Mouse (Mus musculus): Measurements from ENCODE around the gene Mlkl. TPM values are rescaled to one million over a fixed set of nuclear protein-coding genes. Genes with fewer than 3 reads are reported as not detected.
"Not testable (repeated sequence)": the region's sequence is repeated elsewhere in the genome, so short reads cannot be mapped to it uniquely, and the experiment has no call there.

The Mlkl gene
- polyA plus RNA-seq, 1 experiment = 1.1 TPM

- no peak overlapping the region for H3K27ac ChIP-seq (ENCODE audit: insufficient read depth, low read length)
- TF ChIP-seq POLR2A (IDR thresholded peaks at IDR 0.05; ENCODE audit: low read depth, low read length) (no peak), CTCF (IDR thresholded peaks at IDR 0.05; ENCODE audit: extremely low read depth, insufficient read depth, insufficient read length, insufficient replicate concordance) (no peak)
- DNase-seq (ENCODE audit: low read depth in 1 of 2, low spot score in 2 of 2) = no peak
- H3K36me3 ChIP-seq (ENCODE audit: control insufficient read depth, insufficient read depth, low read length) = no peaks in the 10 kb centered on the region
- H3K4me1 ChIP-seq (ENCODE audit: control insufficient read depth, insufficient read depth, insufficient read length) = no peaks in the 10 kb centered on the region
- 73% methylated on average over 6 of the region's 6 CpGs for whole genome bisulfite sequencing
- no peak overlapping the region for H3K4me3 ChIP-seq (ENCODE audit: extremely low read depth, insufficient read depth, insufficient read length)
- H3K27me3 ChIP-seq (ENCODE audit: control insufficient read depth, insufficient read depth, low read length) = no peaks in the 10 kb centered on the region
These were observed 12.7 kb downstream of the Mlkl start for GRCm38 (mm10) chr8:111325222-111325790.

DNA sequence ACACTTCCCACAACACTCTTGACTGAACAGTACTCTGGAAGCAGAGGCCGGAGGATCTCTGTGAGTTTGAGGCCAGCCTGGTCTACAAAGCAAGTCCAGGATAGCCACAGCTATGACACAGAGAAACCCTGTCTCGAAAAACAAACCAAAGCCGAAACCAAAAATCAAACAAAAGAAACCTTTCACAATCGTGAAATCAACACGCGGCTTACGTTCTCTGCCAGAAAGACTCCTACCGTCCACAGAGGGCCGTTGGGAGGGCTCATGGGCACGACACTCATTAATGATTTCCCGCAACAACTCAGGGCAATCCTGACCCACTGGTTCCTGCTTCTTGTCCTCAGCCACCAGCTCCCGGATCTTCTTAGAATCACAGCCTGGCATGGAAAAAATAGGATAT, 23.2 kb downstream of the Mlkl start:
- no peak overlapping the region for H3K4me3 ChIP-seq (ENCODE audit: extremely low read depth, insufficient read depth, insufficient read length)
- H3K27ac ChIP-seq (ENCODE audit: insufficient read depth, low read length) = no peak overlapping the region
- TF ChIP-seq POLR2A (IDR thresholded peaks at IDR 0.05; ENCODE audit: low read depth, low read length) = no peak
- TF ChIP-seq CTCF (IDR thresholded peaks at IDR 0.05; ENCODE audit: extremely low read depth, insufficient read depth, insufficient read length, insufficient replicate concordance) = no peak
- H3K27me3 ChIP-seq (ENCODE audit: control insufficient read depth, insufficient read depth, low read length) = no peaks in the 10 kb centered on the region
- no peak for DNase-seq (ENCODE audit: low read depth in 1 of 2, low spot score in 2 of 2)
- no peaks in the 10 kb centered on the region; the same call in 1 of the 2 replicates for H3K36me3 ChIP-seq (ENCODE audit: control insufficient read depth, insufficient read depth, low read length)
- H3K4me1 ChIP-seq (ENCODE audit: control insufficient read depth, insufficient read depth, insufficient read length) = no peaks in the 10 kb centered on the region
- 93% methylated on average over 12 of the region's 12 CpGs for WGBS

DNA sequence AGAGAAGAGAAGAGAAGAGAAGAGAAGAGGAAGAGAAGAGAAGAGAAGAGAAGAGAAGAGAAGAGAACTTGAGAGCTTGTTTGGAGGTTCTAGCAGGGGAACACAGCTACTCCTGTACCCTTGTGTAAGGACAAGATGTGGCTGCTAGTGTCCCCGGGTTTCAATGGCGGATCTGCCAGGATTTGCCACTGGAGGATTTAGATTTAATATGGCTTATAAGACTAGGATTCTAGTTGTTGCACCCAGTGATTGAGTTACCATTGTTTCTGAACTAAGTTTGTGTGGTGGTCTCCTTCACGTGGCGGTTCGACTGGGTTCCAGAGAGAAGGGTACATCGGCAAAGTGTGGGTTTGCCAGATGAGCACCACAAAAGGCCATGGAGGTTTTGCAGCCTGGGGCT, 24.0 kb downstream of the Mlkl start:
- not testable (repeated sequence) for H3K27me3 ChIP-seq (ENCODE audit: control insufficient read depth, insufficient read depth, low read length); DNase-seq (ENCODE audit: low read depth in 1 of 2, low spot score in 2 of 2); H3K27ac ChIP-seq (ENCODE audit: insufficient read depth, low read length); H3K4me3 ChIP-seq (ENCODE audit: extremely low read depth, insufficient read depth, insufficient read length); H3K36me3 ChIP-seq (ENCODE audit: control insufficient read depth, insufficient read depth, low read length); H3K4me1 ChIP-seq (ENCODE audit: control insufficient read depth, insufficient read depth, insufficient read length)
- WGBS = 95% methylated on average over 6 of the region's 6 CpGs

GRCm38 (mm10) chr8:111312758-111313162, 25.2 kb downstream of the Mlkl start:
- Histone ChIP-seq H3K36me3 (ENCODE audit: control insufficient read depth, insufficient read depth, low read length) (no peaks in the 10 kb centered on the region; the same call in 1 of the 2 replicates), H3K27me3 (ENCODE audit: control insufficient read depth, insufficient read depth, low read length) (no peaks in the 10 kb centered on the region), H3K4me1 (ENCODE audit: control insufficient read depth, insufficient read depth, insufficient read length) (no peaks in the 10 kb centered on the region), H3K4me3 (ENCODE audit: extremely low read depth, insufficient read depth, insufficient read length) (no peak overlapping the region), H3K27ac (ENCODE audit: insufficient read depth, low read length) (no peak overlapping the region)
- no peak for DNase-seq (ENCODE audit: low read depth in 1 of 2, low spot score in 2 of 2)
- 66% methylated on average over 3 of the region's 3 CpGs for WGBS
- no peak for TF ChIP-seq POLR2A (IDR thresholded peaks at IDR 0.05; ENCODE audit: low read depth, low read length)
- TF ChIP-seq CTCF (IDR thresholded peaks at IDR 0.05; ENCODE audit: extremely low read depth, insufficient read depth, insufficient read length, insufficient replicate concordance) = no peak

- not testable (repeated sequence) for H3K4me3 ChIP-seq (ENCODE audit: extremely low read depth, insufficient read depth, insufficient read length); DNase-seq (ENCODE audit: low read depth in 1 of 2, low spot score in 2 of 2); H3K27me3 ChIP-seq (ENCODE audit: control insufficient read depth, insufficient read depth, low read length); H3K4me1 ChIP-seq (ENCODE audit: control insufficient read depth, insufficient read depth, insufficient read length); H3K36me3 ChIP-seq (ENCODE audit: control insufficient read depth, insufficient read depth, low read length); H3K27ac ChIP-seq (ENCODE audit: insufficient read depth, low read length)
- 91% methylated on average over 15 of the region's 15 CpGs for WGBS
These were observed 28.0 kb downstream of the Mlkl start for GRCm38 (mm10) chr8:111310006-111310405.

- DNase-seq (ENCODE audit: low read depth in 1 of 2, low spot score in 2 of 2) = no peak
- no peaks in the 10 kb centered on the region for H3K36me3 ChIP-seq (ENCODE audit: control insufficient read depth, insufficient read depth, low read length)
- 67% methylated on average over 5 of the region's 5 CpGs for WGBS
- TF ChIP-seq CTCF (IDR thresholded peaks at IDR 0.05; ENCODE audit: extremely low read depth, insufficient read depth, insufficient read length, insufficient replicate concordance) (no peak), POLR2A (IDR thresholded peaks at IDR 0.05; ENCODE audit: low read depth, low read length) (no peak)
- no peak overlapping the region for H3K4me3 ChIP-seq (ENCODE audit: extremely low read depth, insufficient read depth, insufficient read length)
- no peaks in the 10 kb centered on the region for H3K27me3 ChIP-seq (ENCODE audit: control insufficient read depth, insufficient read depth, low read length)
- H3K27ac ChIP-seq (ENCODE audit: insufficient read depth, low read length) = no peak overlapping the region
- H3K4me1 ChIP-seq (ENCODE audit: control insufficient read depth, insufficient read depth, insufficient read length) = no peaks in the 10 kb centered on the region
These were observed 32.8 kb downstream of the Mlkl start for GRCm38 (mm10) chr8:111305031-111305730.

DNA sequence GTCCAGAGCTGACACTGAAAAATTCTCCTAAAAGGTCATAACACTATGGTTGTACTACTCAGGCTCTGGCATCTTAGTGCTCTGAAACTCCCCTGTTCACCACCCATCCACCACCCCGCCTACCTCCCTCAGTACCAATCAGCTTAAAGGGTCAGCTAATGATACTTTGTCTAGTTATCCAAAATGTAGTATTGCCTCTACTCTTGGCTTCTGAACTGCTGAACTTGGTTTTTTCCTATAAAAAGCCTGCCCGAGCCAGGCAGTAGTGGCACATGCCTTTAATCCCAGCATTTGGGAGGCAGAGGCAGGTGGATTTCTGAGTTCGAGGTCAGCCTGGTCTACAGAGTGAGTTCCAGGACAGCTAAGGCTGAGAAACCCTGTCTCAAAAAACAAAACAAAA, 33.6 kb downstream of the Mlkl start:
- no peaks in the 10 kb centered on the region for H3K4me1 ChIP-seq (ENCODE audit: control insufficient read depth, insufficient read depth, insufficient read length)
- no peak overlapping the region for H3K4me3 ChIP-seq (ENCODE audit: extremely low read depth, insufficient read depth, insufficient read length)
- no peak for TF ChIP-seq POLR2A (IDR thresholded peaks at IDR 0.05; ENCODE audit: low read depth, low read length)
- no peak for TF ChIP-seq CTCF (IDR thresholded peaks at IDR 0.05; ENCODE audit: extremely low read depth, insufficient read depth, insufficient read length, insufficient replicate concordance)
- no peaks in the 10 kb centered on the region for H3K36me3 ChIP-seq (ENCODE audit: control insufficient read depth, insufficient read depth, low read length)
- H3K27me3 ChIP-seq (ENCODE audit: control insufficient read depth, insufficient read depth, low read length) = no peaks in the 10 kb centered on the region
- 95% methylated on average over 3 of the region's 3 CpGs for WGBS
- no peak for DNase-seq (ENCODE audit: low read depth in 1 of 2, low spot score in 2 of 2)
- H3K27ac ChIP-seq (ENCODE audit: insufficient read depth, low read length) = no peak overlapping the region

DNA sequence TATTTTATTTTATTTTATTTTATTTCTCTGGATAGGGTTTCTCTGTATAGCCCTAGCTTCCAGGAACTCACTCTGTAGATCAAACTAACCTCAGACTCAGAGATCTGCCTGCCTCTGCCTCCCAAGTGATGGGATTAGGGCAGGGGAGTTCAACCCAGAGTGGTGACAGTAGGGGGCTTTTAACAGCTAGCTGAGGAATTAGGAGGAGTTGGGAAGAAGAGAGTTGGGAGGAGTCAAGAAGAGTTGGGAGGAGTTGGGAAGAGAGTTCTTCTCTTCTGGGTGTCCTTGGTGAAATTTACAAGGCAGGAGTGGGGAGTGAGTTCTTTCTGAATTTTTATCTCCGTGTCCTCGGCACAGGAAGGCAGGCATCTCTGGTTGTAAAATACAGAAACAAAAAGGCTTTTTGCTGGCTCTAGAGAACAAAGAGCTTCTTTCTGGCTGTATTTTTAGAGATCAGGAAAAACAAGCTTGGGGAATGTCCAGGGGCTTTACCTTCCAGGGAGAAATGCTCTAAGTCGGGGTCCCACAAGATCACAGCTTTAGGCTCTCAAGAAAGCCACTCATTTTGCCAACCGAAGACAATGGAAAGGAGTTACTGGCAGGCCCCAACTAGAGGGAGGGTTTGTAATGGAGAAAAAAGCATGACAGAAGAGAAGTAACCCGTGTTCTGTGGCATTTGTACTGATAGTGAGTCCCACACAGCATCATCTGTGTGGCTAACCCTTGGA, 34.7 kb downstream of the Mlkl start:
- not testable (repeated sequence) for H3K27me3 ChIP-seq (ENCODE audit: control insufficient read depth, insufficient read depth, low read length); H3K36me3 ChIP-seq (ENCODE audit: control insufficient read depth, insufficient read depth, low read length); H3K4me1 ChIP-seq (ENCODE audit: control insufficient read depth, insufficient read depth, insufficient read length); H3K4me3 ChIP-seq (ENCODE audit: extremely low read depth, insufficient read depth, insufficient read length); DNase-seq (ENCODE audit: low read depth in 1 of 2, low spot score in 2 of 2); H3K27ac ChIP-seq (ENCODE audit: insufficient read depth, low read length)
- WGBS = 94% methylated on average over 5 of the region's 5 CpGs

All from spleen, adult 2 months (tissue).